Mouse (Mus musculus): ENCODE results near the gene Galnt11. TPM values are rescaled to one million over a fixed set of nuclear protein-coding genes. Genes with fewer than 3 reads are reported as not detected.

Gene Galnt11
- polyA plus RNA-seq (2014; fragmentation: Illumina TruSeq; extraction: RNeasy Lipid Tissue Mini Kit (QIAGEN cat#74804); ENCODE audit: low read depth, low replicate concordance), result 6.7 TPM

DNA sequence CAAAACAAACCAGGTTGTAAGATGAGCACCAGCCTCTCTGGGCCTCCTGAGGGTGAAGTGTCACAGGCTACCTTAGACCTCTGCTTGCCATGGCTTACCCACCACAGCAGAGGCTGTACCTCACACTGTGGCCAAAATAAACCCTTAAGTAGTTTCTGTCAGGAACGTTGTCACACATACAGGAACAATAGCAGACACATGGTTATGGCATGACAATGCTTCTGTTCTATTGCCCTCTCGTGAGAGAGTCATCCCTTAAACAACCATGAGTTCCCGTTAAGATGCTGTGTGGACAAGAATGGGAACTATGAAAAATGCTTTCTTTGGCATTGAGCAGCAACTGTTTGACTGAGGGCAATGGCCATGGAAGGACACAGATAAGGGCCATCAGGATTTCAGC is at the start of gene Galnt11:
Gene Galnt11, plus strand, starts transcription at position 301 of the 400 bp plus-strand sequence.

GRCm38 (mm10) chr5:25181004-25181531 is 40.6 kb upstream of the Galnt11 start, which contains the start of gene Galntl5:
TSS of gene Galntl5 (plus strand) at chr5:25181460.

DNA sequence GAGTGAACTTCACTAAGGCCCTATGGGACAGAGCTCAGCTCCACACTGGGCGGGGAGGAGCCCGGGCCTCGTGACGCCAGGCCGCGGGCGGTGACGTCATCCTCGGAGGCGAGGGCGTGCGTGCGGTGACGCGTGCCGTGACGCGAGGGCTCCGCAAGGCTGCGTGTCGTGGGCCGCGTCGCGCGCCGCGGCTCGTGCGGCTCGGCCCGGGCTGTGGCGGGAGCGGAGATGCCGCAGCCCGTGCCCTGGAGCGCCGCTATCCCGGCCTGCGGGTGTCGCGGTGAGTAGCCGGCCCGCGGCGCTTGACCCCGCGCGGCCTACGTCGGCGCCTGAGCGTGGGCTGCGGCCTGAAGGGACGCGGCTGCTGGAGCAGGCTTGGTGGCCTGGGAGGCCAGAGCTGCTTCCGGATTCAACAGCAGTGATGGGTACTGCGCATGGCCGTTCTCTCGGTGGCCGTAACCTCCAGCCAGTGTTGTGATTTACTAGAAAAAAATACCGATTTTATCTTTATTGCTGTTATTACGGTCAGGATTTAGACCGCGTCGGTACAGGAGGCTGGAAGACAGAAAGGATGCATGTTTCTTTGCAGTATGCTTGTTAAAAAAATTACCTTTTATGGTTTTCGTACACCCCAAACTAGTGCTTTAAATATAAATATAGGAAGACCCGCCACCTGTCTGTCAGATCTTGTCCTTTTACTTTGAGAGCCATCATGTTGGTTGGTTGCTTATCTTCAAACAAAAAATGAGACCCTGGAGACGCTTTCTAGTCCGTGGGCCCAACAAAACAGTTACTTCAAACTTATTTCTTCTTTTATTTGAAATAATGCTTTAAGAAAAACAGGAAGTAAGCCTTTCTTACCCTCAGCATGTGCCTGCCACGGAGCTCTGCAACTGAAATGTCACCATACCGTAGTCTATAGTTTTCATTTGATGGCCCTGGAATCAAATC is 1.3 kb downstream of the Galnt11 start, which contains the start of gene E130116L18Rik:
Gene E130116L18Rik, minus strand, starts transcription at position 402 of the 951 bp plus-strand sequence.

Other genes with a start within 250 kb of the Galnt11 start
- gene Prkag2, start 121.3 kb upstream of the Galnt11 start, polyA plus RNA-seq (2014; fragmentation: Illumina TruSeq; extraction: RNeasy Lipid Tissue Mini Kit (QIAGEN cat#74804); ENCODE audit: low read depth, low replicate concordance), result 360 TPM
- gene Galntl5, start 40.4 kb upstream of the Galnt11 start, polyA plus RNA-seq (2014; fragmentation: Illumina TruSeq; extraction: RNeasy Lipid Tissue Mini Kit (QIAGEN cat#74804); ENCODE audit: low read depth, low replicate concordance), result 1,083 TPM
- not detected for gene E130116L18Rik, start 1.2 kb downstream of the Galnt11 start, polyA plus RNA-seq (2014; fragmentation: Illumina TruSeq; extraction: RNeasy Lipid Tissue Mini Kit (QIAGEN cat#74804); ENCODE audit: low read depth, low replicate concordance)

Measured in testis, adult 10 weeks (tissue).